Mouse (Mus musculus) thymus, postnatal 36 days (tissue): ENCODE measurements around the gene Gm10663.

Source experiments
- DNase-seq, 2 experiments: peaks; one replicate each; pipeline ENCODE4 v3.0.0; 2022; ENCODE audit warnings: mixed read lengths in 2 of 2

The Gm10663 gene

DNA sequence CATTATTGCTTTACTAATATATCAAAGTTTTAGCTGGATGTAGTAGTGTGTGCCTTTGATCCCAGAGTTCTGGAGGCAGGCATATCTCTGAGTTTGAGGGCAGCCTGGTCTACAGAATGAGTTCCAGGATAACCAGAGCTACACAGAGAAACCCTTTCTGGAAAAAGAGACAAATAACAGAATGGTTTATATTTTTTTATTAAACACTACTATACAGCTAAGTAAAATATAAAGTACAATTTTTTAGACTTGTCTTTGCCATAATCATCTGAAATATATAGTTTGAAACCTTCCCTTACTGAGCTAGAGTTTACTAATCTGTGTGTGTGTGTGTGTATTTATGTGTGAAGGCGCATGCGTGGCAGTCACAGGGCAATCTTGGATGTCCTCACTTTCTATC lies at the start of gene Gm10663:
Gene Gm10663 (plus strand): TSS at position 301 of the 400 bp plus-strand sequence.
- DNase-seq: no peak

DNA sequence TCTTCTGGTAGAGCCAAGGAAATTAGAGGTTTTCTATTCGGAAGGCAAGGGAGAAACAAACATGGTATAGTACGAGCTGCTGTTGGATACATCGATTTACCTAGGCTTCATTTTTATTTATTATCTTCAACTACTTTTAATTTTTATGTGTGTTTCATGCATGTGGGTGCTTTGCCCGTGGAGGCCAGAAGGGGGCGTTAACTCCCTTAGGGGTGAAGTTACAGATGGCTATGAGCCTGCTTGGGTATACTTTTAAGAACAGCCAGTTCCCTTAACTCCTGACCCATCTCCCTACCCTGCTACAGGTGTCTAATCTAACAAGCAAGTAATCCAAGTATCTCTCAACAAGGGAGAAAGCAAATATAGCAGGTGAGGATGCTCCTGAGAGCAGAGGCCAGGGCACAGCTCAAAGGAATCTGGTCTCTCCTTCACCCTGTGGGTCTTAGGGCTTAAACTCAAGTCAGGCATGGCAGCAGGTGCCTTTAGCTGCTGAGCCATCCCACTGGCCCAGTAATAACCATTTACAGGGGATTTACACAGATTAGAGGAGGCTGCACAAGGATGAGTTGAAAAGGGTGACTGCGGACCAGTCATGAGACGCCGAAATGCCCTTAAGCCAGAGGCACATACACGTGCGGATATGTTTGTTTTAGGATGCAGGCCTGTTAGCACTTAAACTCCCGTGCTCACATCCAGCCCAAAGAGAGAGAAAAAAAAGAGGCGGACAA lies 45.7 kb upstream of the Gm10663 start:
- DNase-seq: no peak

DNA sequence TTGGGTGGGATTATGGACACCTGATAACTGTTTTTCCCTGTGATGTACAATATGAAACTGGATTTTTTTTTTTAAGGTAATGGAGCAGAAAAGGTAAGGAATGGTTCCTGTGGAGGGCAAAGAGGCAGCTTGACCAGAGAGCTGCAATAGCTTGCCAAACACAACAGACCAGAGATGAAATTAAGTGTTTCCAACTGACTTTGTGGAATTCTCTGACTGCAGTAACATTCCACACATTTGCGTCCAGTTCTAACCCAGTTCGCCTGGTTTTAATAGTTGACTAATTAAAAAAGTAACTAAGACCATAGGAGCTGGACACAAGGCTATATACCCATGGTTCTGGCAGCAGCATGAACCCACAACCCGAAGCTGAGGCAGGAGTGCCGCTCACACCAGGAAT lies 45.1 kb upstream of the Gm10663 start:
- no peak for DNase-seq

DNA sequence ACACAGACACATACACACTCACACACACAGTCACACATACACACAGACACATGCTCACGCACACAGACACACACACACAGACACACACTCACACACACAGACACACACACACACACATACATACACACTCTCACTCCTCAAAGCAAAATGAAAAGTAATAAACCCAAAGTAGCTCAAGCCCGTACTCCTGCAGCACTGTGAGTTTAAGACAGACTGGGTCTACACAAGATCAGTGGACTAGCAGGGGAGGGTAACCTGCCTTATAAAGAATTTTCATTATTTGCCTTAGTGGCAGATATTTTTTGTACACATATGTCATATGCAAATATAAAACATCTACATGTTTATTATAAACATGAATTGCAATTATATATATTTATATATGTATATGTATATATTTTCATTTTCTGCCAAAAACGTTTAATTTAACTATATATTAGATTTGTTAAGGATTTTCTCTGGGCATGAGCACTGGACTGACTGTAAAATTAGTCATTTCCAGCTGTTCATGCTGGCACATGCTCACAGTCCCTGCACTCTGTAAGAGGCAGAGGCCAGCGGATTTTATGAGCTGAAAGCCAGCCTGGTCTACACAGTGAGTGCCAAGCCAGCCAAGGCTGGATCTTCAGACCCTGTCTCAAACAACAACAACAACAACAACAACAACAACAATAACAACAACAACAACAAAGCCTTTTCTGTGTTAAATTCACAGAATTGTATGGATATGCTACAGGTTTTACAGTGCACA lies 43.9 kb upstream of the Gm10663 start:
- no peak for DNase-seq

DNA sequence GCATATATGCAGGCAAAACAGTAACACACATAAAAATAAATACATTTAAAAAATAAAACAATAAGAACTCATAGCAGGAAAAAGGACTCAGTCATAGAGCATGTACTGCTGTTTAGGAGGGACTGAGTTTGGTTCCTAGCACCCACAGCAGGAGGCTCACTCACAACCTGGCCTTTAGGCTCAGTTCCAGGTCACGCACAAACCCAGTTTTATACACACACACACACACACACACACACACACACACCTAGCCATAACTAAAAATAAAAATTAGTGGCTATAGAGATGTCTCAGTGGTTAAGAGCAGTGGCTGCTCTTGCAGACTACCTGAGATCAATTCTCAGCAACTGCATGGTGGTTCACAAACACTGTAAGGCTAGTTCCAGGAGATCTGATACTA lies 42.7 kb upstream of the Gm10663 start:
- no peak for DNase-seq

DNA sequence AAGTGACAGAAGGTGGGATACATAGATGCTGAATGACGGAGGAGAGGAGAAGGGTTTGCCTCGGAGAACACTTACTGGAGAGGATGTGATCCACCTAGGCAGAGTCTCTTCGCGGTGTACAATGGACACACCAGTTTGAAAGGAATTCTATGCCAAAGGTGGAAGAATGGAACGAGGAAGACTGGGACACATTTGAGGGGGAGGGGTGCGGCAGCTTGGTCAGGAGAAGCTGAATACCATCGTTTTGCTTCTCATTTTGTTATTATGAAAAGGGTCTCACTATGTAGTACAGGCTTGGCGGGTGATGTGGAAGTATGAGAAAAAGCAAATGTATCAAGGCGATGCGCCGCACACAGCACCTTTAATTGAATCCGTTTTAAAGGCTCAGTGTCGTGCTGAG lies 41.8 kb upstream of the Gm10663 start:
- DNase-seq: no peak

DNA sequence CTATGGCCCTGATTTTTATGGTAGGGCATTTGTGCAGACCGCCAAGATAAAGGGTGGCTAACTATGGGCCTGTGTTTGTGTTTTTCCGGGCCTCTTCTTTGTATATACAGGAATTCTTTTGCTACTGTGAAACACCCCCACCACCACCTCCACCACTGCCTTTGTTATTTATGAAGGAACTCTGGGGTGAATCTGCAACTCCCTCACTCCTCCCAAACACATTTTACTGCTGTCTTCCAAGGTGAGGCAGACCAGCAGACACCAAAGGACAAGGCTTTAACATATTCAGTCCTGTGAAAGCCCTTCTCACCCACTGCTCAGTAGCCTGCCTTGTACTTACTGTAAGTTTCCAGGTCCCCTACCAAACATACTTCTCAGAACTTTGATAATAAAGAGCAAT lies 40.7 kb upstream of the Gm10663 start:
- DNase-seq: no peak

DNA sequence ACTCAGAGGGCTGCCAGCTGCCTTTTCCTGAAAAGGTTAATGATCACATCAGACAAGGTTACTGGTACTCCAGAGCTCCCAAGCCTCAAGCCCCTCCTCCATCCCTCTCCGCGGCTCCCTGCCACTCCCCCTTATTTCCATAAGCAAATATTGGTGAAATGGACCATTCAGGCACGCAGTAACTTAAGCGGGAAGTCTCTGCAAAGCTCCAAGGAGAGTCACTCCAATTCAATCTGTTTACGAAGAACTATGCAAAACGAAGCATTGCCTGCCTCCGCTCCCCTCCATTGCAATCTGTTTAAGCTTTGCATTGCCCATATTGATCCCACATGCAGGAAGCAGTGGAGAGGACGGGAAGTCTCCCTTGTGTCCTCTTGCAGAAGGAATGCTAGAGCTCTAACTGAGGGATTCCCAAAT lies 37.7 kb upstream of the Gm10663 start, which contains the start of gene Apela:
Gene Apela (minus strand): TSS at position 220 of the 417 bp plus-strand sequence.
- no peak for DNase-seq

DNA sequence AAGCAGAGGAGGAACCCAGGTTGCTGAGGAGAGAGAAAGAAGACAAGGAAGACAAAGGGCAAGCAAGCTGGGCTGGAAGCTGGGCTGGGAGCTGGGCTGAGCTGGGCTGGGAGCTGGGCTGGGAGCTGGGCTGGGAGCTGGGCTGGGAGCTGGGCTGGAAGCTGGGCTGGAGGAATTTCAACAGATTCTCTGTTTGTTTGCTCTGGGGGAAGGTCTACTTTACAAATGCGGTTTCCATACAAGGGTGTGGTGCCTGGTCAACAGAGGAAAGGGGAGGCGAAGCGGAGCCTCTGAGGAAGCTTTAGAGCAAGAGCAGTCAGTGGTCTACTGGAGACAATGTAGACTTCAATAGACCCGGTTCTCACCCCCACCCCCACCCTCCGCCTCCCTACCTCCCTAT lies 28.3 kb upstream of the Gm10663 start:
- no peak for DNase-seq

DNA sequence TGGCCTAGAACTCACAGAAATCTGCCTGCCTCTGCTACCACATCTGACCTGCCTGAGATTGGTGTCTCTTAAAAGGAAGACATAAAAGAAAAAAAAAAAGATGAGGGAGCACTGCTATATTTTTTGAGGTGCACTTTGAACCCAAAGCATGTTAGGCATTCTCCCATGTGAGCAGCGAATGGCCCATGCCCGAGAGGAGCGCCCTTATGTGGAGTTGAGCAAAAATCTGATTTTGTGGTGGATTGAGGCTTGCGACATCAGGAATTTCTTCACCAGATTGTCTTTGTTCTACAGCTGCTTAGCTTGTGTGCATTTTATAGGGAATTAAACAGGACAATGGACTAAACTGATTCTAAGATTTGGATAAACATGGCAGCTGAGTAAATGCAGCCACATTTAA lies 27.6 kb upstream of the Gm10663 start:
- DNase-seq: no peak

DNA sequence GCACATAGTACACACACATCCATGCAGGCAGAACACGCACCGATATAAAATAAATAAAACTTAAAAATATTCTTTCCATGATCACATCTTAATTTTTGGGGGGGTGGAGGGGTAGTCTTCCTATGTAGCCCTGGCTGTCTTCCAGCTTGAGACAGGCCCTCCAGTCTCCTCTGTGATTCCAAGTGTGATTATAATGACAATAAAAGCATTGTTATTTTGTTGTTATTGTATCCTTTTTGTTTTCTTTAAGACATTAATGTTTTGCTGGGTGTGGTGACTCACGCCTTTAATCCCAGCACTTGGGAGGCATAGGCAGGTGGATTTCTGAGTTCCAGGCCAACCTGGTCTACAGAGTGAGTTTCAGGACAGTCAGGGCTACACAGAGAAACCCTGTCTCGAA lies 27.0 kb upstream of the Gm10663 start:
- DNase-seq: no peak

DNA sequence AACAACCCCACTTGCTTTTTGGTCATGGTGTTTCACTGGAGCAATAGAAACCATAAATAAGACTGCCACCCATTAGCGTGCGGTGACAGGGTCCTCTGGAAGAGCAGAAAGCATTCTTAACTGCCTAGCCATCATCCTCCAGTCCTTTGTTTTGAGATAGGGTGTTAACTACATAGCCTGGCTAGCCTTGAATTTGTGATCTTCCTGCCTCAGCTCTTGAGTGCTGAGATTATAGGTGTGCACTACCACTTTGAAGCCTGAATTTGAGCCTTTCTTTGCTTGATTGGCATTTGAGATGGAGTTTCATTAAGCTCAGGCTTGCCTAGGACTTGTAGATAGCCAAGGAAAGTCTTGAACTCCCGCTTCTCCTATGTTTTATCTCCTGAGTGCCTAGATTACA lies 21.3 kb upstream of the Gm10663 start:
- DNase-seq: no peak

DNA sequence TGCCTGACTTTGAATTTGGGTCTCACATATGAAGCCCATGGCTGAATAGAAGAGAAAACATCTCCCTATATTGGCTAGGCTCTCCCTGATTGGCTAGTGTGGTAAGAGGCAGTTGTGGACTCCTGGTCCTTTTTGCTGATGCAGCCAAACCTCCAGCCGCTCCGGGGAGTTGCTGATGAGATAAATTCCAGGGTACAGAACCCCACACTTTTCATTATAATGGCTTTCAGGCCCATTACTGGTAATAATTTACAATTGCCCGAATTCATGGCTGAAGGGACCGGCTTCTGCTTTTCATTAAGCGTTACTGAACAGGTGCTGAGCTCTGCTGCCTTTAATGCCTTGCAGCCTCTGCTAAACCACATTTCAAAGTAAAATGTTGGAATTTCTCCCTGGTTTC lies 20.9 kb upstream of the Gm10663 start:
- DNase-seq: no peak

DNA sequence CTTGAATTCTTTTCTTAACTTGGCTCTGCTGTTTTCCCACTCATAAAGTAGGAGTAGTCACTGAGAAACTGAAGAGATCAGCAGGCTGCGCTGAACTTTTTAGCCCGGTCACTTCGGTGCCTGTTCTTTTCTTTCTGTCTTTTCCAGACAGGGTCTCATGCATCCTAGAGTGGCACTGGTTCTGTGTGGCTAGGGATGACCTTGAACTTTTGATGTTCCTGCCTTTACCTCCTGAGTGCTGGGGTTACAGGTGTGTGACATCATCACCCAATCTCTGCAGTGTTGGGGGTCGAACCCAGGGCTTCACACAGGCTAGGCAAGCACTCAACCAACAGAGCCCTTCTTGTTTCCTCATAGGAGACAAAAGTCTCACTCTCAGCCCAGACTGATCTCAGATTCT lies 18.1 kb upstream of the Gm10663 start:
- no peak for DNase-seq

DNA sequence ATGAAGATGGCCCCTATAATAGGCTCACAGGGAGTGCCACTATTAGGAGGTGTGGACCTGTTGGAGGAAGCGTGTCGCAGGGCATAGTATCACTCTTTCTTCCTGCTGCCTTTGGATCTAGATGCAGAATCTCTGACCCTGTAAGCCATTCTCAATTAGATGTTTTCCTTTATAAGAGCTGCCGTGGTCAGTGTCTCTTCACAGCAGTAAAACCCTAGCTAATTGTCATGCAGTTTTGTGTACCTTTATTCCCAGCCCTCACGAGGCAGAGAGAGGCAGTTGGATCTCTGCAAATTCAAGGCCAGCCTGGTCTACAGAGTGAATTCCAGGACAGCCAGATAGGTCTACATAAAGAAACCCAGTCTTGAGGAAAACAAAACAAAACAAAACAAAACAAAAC lies 12.6 kb upstream of the Gm10663 start:
- DNase-seq: no peak

DNA sequence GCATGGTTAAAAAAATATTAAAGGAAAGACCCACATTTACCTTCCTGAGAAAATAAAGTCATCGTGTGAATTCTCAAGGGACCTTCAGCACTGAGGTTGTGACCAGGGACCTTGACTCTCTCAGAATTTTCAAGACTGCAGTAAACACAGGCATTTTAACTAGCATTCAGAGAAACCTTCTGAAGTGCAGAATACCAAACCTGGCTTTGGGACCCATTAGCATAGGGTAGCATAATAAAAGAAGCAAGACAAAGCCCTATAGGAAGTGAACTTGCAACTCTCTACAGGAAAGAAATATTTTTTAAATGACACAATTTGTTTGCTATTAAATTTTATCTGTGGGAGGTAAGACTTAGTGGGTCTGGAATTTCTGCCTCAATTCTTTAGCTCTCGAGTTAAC lies 10.8 kb upstream of the Gm10663 start:
- no peak for DNase-seq

DNA sequence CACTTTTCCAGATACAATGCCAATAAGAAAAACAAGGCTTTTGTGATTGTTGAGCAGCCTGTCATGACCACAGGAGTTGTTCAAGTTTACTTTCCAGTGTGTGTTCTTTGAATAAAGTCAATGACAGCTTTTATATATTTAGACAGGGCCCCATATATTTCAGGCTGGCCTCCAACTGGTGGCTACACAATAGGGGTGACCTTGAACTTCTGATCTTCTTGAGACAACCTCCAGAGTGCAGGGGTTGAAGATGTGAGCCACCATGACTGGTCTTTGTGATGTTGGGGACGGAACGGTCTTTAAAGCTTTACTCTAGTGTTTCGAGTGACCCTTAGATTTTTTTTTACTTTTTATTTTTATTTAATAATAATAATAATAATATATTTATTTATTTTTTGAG lies 9.2 kb upstream of the Gm10663 start:
- no peak for DNase-seq

DNA sequence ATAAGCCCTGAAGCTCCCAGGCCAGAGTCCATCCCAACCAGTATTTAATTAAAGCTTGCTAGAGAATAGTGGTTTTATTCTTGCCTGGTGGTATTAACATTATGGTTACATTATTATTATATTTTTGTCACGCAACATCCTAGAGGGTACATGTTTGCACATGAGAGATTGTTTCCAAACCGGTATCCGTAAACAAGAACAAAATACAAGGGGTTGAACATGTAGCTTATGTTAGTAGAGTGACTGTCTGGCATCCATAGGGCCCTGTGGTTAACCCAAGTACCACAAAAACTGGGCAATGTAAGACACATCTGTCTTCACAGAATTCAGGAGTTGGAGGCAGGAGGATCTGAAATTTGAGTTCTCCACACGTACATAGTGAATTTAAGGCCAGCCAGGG lies 7.8 kb upstream of the Gm10663 start:
- DNase-seq: no peak

DNA sequence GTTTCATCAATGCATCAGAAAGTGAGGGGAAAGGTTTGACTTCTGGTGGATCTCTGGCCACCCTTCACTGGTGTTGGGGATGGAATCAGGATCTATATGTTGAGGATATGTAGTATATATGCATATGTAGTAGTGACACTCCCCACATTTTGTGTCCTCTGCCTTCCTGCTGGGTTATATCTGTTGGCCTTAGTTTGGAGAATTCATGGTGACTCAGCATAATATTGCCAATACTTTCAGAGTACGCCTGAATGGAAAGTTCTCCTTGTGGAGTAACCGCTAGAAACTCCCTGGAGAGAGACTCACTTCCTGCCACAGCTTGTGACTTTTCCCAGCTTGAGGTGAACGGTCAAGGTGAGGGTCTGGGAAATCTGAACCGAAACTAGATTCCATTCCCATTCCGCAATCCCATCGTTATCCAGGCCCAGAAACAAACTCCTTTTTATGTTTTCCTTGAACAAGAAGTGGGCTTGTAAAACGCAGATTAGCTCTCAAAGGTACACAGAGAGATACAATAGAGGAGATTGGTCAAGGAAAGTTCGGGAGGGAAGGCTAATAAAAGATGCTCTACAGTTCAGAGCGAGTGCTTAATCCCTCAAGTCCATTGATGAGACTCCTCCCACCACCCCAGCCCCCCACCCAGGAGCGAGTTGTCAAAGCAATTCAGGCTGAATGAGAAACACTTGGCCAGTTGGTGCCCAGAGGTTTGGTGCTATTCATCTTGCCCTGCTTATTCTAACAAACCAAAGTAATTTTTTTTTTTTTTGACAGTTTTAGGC lies 7.0 kb upstream of the Gm10663 start:
- no peak for DNase-seq

DNA sequence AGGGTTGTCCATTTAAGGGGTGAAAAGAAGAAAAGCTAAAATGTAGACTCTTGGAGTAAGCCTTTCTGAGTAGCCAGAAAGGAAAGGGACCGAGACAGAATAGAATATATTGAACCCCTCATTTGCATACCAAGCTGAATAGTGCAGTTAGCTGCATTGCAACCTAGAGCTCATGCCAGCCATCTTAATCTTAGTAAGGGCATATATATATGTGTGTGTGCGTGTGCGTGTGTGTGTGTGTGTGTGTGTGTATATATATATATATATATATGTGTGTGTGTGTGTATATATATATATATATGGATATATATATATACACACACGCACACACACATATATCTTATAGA lies 6.4 kb upstream of the Gm10663 start:
- no peak for DNase-seq

DNA sequence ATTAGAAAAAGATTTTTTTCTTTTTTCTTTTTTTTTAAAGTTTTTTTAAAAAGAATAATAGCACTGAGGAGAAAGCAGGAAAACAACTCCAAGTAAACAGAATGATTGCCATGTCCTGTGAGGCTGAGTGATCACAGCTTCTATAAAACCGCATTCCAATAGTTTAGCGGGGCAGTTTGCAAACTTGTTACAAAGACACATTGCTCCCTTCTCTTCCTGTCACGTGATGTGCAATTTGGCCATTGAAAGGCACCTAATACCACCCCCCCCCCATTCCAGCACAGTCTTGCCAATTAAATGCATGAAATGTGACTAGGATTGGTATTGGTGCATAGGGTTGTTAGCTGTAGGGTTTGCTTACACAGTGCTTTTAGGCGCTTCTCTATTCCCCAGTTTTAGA lies 3.8 kb upstream of the Gm10663 start:
- DNase-seq: no peak

DNA sequence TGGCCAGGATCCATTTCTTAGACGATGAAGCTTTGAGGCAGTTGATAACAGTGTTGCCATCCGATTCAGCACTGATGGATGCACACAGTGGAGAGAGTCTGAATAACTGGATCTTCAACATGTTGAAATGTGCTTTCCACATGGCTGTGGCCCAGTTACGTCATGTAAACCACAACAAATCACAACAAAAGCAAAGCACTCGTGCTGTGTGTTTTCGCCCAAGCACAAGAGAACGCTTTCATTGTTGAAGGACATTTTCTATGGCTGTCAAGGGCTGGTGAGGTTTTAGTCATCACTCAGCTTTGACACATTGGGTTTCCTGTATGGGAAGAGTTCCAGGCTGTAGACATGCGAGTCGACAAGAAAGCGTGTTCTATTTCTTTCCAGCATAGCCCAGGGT lies 5.9 kb downstream of the Gm10663 start:
- DNase-seq: no peak

DNA sequence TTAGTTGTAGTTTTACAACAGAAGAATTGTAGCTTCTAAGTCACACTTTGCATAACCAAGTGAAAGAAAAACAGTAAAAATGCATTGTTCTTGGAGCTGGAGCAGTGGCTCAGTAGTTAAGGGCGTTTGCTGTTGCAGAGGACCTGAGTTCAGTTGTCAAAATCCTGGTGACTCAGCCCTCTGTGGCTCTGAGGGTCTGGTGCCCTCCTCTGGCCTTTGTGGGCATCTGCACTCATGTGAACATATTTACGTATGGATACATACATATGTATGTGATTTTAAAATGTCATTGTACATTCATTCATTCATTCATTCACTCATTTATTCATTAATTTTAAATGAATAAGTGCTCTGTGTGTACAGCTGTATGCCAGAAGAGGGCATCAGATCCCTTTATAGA lies 10.8 kb downstream of the Gm10663 start:
- DNase-seq: no peak

DNA sequence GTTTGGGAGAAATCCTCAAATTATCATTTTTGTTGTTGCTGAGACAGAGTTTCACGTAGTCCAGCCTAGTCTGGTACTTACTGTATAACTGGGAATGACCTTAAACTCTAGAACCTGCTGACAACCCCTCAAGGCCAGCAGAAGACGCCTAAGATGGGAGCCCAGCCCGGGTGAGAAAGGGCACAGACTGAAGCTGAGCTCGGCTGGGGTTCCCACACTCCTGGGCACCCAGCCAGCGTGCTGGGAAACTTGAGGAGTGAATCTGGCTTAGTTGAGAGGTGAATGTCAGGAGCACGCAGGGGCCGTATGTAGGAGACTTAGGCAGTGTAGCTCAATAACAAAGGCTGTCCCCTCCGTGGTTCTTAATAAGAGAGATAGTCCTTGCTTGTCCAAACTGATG lies 12.9 kb downstream of the Gm10663 start:
- no peak for DNase-seq
